Mouse (Mus musculus) thymus, postnatal 14 days (tissue): ENCODE measurements at regions not wholly inside any gene's neighbourhood (a gene's known extent, or its start where the extent isn't known, plus 50 kb on each side); places are given as distances from the start of the nearest gene placed in this dataset.

Experiments used
- DNase-seq: peaks from one replicate; pipeline ENCODE4 v3.0.0; 2021

GRCm38 (mm10) chr13:106525406-106526206, 411.2 kb downstream of the Ipo11 start:
- no peak for DNase-seq

- no peak for DNase-seq
These were observed 422.1 kb downstream of the Ipo11 start for GRCm38 (mm10) chr13:106514510-106515169.

- DNase-seq: no peak
These were observed 423.1 kb downstream of the Ipo11 start for GRCm38 (mm10) chr13:106513669-106514068.

GRCm38 (mm10) chr13:106510435-106510834, 426.3 kb downstream of the Ipo11 start:
- DNase-seq: no peak

GRCm38 (mm10) chr13:106501273-106501672, 435.5 kb downstream of the Ipo11 start:
- DNase-seq: no peak

GRCm38 (mm10) chr13:106471264-106471663, 465.5 kb downstream of the Ipo11 start:
- no peak for DNase-seq

GRCm38 (mm10) chr13:106454366-106454927, 482.3 kb downstream of the Ipo11 start:
- DNase-seq: no peak

- DNase-seq: no peak
These were observed 504.6 kb downstream of the Ipo11 start for GRCm38 (mm10) chr13:106432165-106432564.

GRCm38 (mm10) chr13:106406608-106407038, 530.1 kb downstream of the Ipo11 start:
- DNase-seq: no peak

GRCm38 (mm10) chr13:106392642-106393041, 544.1 kb downstream of the Ipo11 start:
- DNase-seq: no peak

- no peak for DNase-seq
These were observed 548.1 kb downstream of the Ipo11 start for GRCm38 (mm10) chr13:106388634-106389033.

GRCm38 (mm10) chr13:106367589-106367988, 569.2 kb downstream of the Ipo11 start:
- DNase-seq: no peak

GRCm38 (mm10) chr13:106352614-106353409, 583.9 kb downstream of the Ipo11 start:
- no peak for DNase-seq

- DNase-seq: no peak
These were observed 604.7 kb downstream of the Ipo11 start for GRCm38 (mm10) chr13:106332025-106332424.

- no peak for DNase-seq
These were observed 617.8 kb downstream of the Ipo11 start for GRCm38 (mm10) chr13:106318980-106319379.

- no peak for DNase-seq
These were observed 618.3 kb downstream of the Ipo11 start for GRCm38 (mm10) chr13:106318476-106318875.

- DNase-seq: no peak
These were observed 619.5 kb downstream of the Ipo11 start for GRCm38 (mm10) chr13:106317300-106317699.

- no peak for DNase-seq
These were observed 655.6 kb downstream of the Ipo11 start for GRCm38 (mm10) chr13:106281181-106281580.

- no peak for DNase-seq
These were observed 676.9 kb downstream of the Ipo11 start for GRCm38 (mm10) chr13:106259874-106260273.
